Mouse (Mus musculus): ENCODE results near the gene Itm2b. TPM values are rescaled to one million over a fixed set of nuclear protein-coding genes. Genes with fewer than 3 reads are reported as not detected.

Itm2b gene
- total and polyA plus RNA-seq, 3 experiments: 190 to 305 (median 254) TPM

DNA sequence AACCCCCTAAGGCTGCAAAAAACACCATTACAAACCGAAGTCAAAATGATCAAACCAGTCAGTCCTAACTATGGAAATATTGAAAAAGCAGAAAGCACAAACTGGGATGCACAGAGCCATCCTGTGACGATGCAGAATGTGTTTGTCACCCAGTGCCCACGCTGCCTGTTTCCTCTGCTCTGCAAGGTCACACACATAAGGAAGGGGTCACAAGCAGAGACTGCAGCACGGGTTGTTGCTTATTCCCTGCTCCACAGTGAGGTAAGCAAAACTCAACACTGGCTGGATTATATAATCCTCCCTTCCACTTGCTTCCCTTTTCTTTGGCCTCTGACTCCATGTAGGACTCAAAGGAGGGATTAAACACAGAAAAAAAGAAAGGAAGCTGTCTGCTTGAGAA lies 3.5 kb downstream of the Itm2b start:
- in situ Hi-C loops (cut with MboI; ENCODE audit: low pct_ligation_motif_present, low pct_unique_long_range_greater_than_20kb, low sequenced_read_pairs): no loop called here
- Histone ChIP-seq H3K27ac (ENCODE audit: insufficient read depth, low read depth) (no peak overlapping the region), H3K9ac (ENCODE audit: insufficient read depth, low read depth) (0 out of 2 replicates have a peak overlapping the region, but pooled peaks have one; percentile 25), H3K27me3 (replicated peaks) (no peaks in the 10 kb centered on the region), H3K4me2 (ENCODE audit: insufficient read depth, low read depth, poor library complexity, severe bottlenecking) (peak overlapping the region; percentile 54; the same call in 1 of the 2 replicates), H3K4me3 (replicated peaks in 1 of 3; ENCODE audit: low read depth in 2 of 3, low read length in 2 of 3, poor library complexity in 1 of 3) (peak overlapping the region in 2 of 3 experiments; percentile 6 to 81), H3K9me3 (replicated peaks; ENCODE audit: low read length) (no peaks in the 10 kb centered on the region), H3K79me2 (replicated peaks; ENCODE audit: control insufficient read depth, extremely low read depth, insufficient read depth, poor library complexity, severe bottlenecking) (peaks cover 57% of the 10 kb centered on the region), H3K36me3 (replicated peaks in 1 of 2; ENCODE audit: control insufficient read depth in 1 of 2, insufficient read depth in 1 of 2, low read length in 1 of 2) (peaks cover 29 to 52% of the 10 kb centered on the region in 2 experiments), H3K4me1 (ENCODE audit: control insufficient read depth in 1 of 2, insufficient read depth in 2 of 2) (peaks cover 14 to 74% of the 10 kb centered on the region in 2 experiments)
- DNase-seq (ENCODE audit: extremely low read depth): no peak
- TF ChIP-seq SMC3 (IDR thresholded peaks at IDR 0.05; ENCODE audit: low read depth, low read length): no peak
- no peak for TF ChIP-seq JUND (conservative IDR thresholded peaks at IDR 0.05; ENCODE audit: low read depth, low read length)
- TF ChIP-seq MXI1 (IDR thresholded peaks at IDR 0.05; ENCODE audit: low read depth, low read length): no peak
- TF ChIP-seq TCF12 (IDR thresholded peaks at IDR 0.05; ENCODE audit: low read depth, low read length): no peak
- TF ChIP-seq POLR2AphosphoS2 (IDR thresholded peaks at IDR 0.05; ENCODE audit: low read depth, low read length): no peak
- TF ChIP-seq MAFK (IDR thresholded peaks at IDR 0.05; ENCODE audit: insufficient replicate concordance, low read length): no peak
- TF ChIP-seq CHD1 (IDR thresholded peaks at IDR 0.05; ENCODE audit: low read depth, low read length): no peak; the same call in 1 of the 2 replicates
- TF ChIP-seq IRF4 (IDR thresholded peaks at IDR 0.05; ENCODE audit: low read depth, low read length): no peak
- TF ChIP-seq RAD21 (IDR thresholded peaks at IDR 0.05; ENCODE audit: low read depth, low read length): no peak
- no peak for TF ChIP-seq RCOR1 (conservative IDR thresholded peaks at IDR 0.05; ENCODE audit: low read depth, low read length)
- no peak for TF ChIP-seq KAT2A (IDR thresholded peaks at IDR 0.05; ENCODE audit: insufficient replicate concordance, low read length)
- no peak for TF ChIP-seq SIN3A (IDR thresholded peaks at IDR 0.05; ENCODE audit: low read length)
- dilution Hi-C loops (cut with MboI; ENCODE audit: extremely low pct_ligation_motif_present, extremely low pct_unique_long_range_greater_than_20kb, low sequenced_read_pairs): no loop called here

DNA sequence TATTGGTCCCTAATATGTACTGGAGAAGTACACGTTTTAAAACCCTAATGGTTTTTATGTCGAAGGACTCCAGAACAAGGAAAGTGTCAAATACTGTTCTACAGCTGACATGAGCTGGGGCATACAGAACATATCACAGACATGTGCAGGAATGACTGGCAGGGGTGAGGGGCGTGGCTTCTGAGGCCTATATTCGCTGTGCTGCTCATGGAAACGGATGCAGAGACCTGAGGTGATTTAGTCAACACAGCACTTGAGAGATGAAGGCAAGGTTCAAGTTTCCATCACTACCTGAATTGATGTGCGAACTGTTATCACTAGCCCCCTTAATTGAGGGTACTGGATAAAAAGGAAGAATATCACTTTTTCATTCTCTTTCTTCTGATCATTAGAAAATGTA lies 7.3 kb downstream of the Itm2b start:
- Histone ChIP-seq H3K27me3 (replicated peaks) (no peaks in the 10 kb centered on the region), H3K79me2 (replicated peaks; ENCODE audit: control insufficient read depth, extremely low read depth, insufficient read depth, poor library complexity, severe bottlenecking) (peaks cover 42% of the 10 kb centered on the region), H3K27ac (ENCODE audit: insufficient read depth, low read depth) (no peak overlapping the region), H3K36me3 (replicated peaks in 1 of 2; ENCODE audit: control insufficient read depth in 1 of 2, insufficient read depth in 1 of 2, low read length in 1 of 2) (peaks cover 44 to 80% of the 10 kb centered on the region in 2 experiments), H3K4me3 (replicated peaks in 1 of 3; ENCODE audit: low read depth in 2 of 3, low read length in 2 of 3, poor library complexity in 1 of 3) (no peak overlapping the region), H3K9me3 (replicated peaks; ENCODE audit: low read length) (no peaks in the 10 kb centered on the region), H3K9ac (ENCODE audit: insufficient read depth, low read depth) (no peak overlapping the region), H3K4me1 (ENCODE audit: control insufficient read depth in 1 of 2, insufficient read depth in 2 of 2) (peaks cover 11 to 58% of the 10 kb centered on the region in 2 experiments), H3K4me2 (ENCODE audit: insufficient read depth, low read depth, poor library complexity, severe bottlenecking) (no peak overlapping the region)
- no peak for DNase-seq (ENCODE audit: extremely low read depth)
- no peak for TF ChIP-seq MXI1 (IDR thresholded peaks at IDR 0.05; ENCODE audit: low read depth, low read length)
- no peak for TF ChIP-seq ZNF384 (IDR thresholded peaks at IDR 0.05; ENCODE audit: low read depth, low read length)
- no peak for TF ChIP-seq POLR2A (IDR thresholded peaks at IDR 0.05; ENCODE audit: low read depth, low read length)
- no peak for TF ChIP-seq CTCF (conservative IDR thresholded peaks at IDR 0.05 in 1 of 2, IDR thresholded peaks at IDR 0.05 in 1 of 2; ENCODE audit: low read depth in 2 of 2, low read length in 2 of 2)
- TF ChIP-seq TBP (conservative IDR thresholded peaks at IDR 0.05; ENCODE audit: low read depth, low read length): no peak
- no peak for TF ChIP-seq CHD1 (IDR thresholded peaks at IDR 0.05; ENCODE audit: low read depth, low read length)
- no peak for TF ChIP-seq TCF12 (IDR thresholded peaks at IDR 0.05; ENCODE audit: low read depth, low read length)
- TF ChIP-seq KAT2A (IDR thresholded peaks at IDR 0.05; ENCODE audit: insufficient replicate concordance, low read length): no peak
- no peak for TF ChIP-seq USF2 (conservative IDR thresholded peaks at IDR 0.05; ENCODE audit: low read depth, low read length)
- no peak for TF ChIP-seq ZMIZ1 (IDR thresholded peaks at IDR 0.05; ENCODE audit: low read depth, low read length)
- TF ChIP-seq NRF1 (IDR thresholded peaks at IDR 0.05; ENCODE audit: low read depth, low read length): no peak
- no peak for TF ChIP-seq IRF4 (IDR thresholded peaks at IDR 0.05; ENCODE audit: low read depth, low read length)
- TF ChIP-seq NELFE (IDR thresholded peaks at IDR 0.05; ENCODE audit: low read depth, low read length): no peak
- TF ChIP-seq EP300 (IDR thresholded peaks at IDR 0.05; ENCODE audit: low read length): no peak
- TF ChIP-seq SIN3A (IDR thresholded peaks at IDR 0.05; ENCODE audit: low read length): no peak
- no peak for TF ChIP-seq HCFC1 (IDR thresholded peaks at IDR 0.05; ENCODE audit: low read depth, low read length)
- TF ChIP-seq ETS1 (conservative IDR thresholded peaks at IDR 0.05; ENCODE audit: low read depth, low read length): no peak
- TF ChIP-seq MAX (IDR thresholded peaks at IDR 0.05; ENCODE audit: low read length): no peak
- dilution Hi-C loops (cut with MboI; ENCODE audit: extremely low pct_ligation_motif_present, extremely low pct_unique_long_range_greater_than_20kb, low sequenced_read_pairs) (no loop called here), in situ Hi-C loops (cut with MboI; ENCODE audit: low pct_ligation_motif_present, low pct_unique_long_range_greater_than_20kb, low sequenced_read_pairs) (no loop called here)

All from CH12.LX (cell line).